Mouse (Mus musculus): Measurements from ENCODE around the gene Mphosph9.

GRCm38 (mm10) chr5:124310091-124310490, 17.7 kb downstream of the Mphosph9 start:
- TF ChIP-seq CTCF (conservative IDR thresholded peaks at IDR 0.05; ENCODE audit: insufficient read depth, insufficient read length, low read depth, low read length) (no peak), POLR2A (IDR thresholded peaks at IDR 0.05; ENCODE audit: low read depth, low read length) (no peak)

All from kidney, adult 2 months (tissue).